Mouse (Mus musculus): Measurements from ENCODE around the gene Zfp592.
A peak's percentile ranks its signal among the peaks of the same experiment; 100 is the strongest.
"Not testable (repeated sequence)": the region's sequence is repeated elsewhere in the genome, so short reads cannot be mapped to it uniquely, and the experiment has no call there.

The Zfp592 gene

DNA sequence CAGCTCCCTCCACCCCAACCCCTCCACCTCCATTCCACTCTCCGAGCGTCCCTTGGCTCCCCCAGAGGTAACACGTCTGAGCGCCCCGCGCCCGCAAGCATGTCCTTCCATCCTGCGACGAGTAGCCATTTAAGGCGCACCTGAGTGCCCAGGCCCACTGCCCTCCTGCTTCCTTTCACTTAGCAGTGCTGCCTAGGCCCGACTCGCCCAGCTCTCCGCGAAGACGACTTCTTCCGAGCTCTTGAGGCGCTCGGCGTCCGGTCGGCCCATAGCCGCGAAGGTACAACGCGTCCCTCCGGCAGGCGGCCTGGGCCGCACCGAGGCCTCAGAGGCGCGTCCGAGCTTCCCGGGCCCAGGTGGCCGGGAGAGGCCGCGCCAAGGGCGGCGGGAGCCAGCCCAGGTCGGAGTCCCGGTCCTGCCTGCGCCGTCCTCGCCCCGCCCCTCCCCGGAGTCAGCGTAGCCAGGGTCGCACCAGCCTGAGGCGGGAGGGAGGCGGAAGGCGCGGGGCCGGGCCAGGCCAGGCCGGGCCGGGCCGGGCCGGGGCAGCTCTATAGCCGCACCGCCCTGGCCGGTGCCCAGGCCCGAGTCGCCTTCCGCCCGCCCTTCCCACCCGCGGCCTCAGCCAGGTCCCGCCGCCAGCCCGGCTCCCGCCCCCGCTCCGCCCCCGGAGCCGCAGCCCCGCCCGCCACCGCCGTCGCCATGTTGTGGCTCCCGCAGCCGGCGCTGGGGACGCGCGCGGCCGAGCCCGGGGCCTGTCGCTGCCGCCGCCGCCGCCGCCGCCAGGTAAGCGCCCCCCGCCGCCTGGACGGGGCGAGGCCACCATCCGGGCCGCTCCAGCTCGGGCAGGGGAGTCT lies at the start of gene Zfp592:
Zfp592 (plus strand) TSS at position 702 of the 854 bp plus-strand sequence.
- peak; percentile 91 to 95 for DNase-seq

DNA sequence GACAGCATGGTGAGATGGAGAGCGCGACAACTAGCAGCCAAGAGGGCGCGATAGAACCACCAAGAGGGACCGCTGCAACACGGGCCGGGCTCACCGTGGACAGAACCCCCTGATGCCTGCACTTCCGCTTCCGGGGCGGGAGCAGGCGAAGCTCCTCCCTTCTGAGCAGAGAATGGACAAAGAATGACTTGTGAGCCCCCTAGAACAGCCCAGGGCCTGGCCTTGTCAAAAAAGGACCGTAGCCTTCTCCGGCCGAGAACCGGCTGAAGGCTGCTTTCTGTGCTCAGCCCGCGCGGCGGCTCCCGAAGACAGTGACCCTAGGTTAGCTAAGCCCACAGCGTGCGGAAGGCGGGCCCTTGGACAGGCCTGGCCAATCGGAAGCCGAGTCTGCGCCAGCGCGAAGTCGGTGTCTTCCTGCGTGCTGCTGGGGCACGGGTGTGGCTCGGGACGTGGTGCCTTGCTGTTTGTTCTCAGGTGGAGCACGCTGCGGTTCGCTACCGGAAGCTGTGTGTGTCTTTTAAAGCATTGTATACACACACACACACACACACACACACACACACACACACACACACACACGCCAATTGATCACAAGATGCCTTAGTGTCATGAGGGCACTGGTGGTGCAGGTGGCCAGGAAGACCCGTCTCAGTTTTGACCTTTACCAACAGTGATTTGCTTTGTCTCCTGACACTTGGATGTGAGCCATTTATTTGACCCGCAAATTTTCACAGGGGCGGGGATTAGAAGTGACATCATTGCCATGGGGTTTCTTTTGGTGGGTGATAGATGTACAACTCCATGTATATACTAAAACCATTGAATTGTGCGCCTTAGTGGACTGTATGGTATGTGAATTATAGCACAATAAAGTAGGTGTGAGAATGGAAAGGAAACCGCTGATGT lies 45.8 kb upstream of the Zfp592 start, which contains the start of gene Sec11a:
Sec11a (minus strand) TSS at position 336 of the 906 bp plus-strand sequence.
- DNase-seq = peak; percentile 96 to 97

DNA sequence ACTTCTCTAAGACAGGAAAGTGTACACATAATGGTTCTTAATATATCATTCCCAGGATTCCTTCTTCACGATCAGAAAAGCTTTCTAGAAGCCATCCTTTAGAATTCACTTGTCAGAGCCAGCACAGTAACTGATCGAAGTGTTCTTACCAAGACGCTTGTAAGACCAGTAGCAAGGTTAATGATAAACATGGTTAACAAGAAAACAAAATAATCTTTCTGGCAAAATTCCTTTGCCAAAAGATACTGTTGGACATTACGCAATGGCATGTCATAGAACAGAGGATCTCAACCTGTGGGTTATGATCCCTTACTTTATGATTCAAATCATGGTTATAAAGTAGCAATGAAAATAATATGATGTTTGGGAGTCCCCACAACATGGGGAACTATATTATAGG lies 42.0 kb upstream of the Zfp592 start:
- DNase-seq = no peak

DNA sequence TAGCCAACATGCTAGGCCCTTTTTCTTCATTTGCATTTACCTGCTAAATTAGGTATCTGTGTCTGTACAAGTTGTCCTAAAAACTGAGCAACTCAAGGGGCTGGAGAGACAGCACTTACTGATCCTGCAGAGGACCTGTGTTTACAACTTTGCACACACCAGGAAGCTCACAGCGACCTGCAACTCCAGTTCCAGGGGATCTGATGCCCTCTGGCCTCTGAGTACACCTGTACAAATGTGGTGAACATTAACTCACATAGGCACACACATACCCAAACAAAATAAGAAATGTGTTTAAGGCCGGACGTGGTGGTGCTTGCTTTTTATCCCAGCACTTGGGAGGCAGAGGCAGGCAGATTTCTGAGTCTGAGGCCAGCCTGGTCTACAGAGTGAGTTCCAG lies 41.3 kb upstream of the Zfp592 start:
- DNase-seq = no peak

DNA sequence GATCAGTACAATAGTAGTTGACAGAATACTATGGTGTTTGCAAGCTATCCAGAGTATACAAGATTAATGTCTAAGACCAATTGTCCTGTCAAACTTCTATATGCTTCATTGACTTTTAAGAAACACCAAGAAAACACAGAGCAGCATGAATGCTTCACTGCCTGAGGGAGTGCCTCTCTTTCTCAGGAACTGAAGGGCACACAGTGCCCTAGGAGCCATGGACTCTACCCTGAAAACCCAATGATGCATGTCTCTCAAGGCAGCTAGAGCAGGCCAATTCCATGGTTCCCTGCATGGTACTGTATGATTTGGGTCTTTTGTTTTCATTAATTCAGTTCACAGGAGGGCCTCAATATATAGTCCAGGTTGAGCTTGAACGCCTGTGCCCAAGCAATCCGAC lies 39.2 kb upstream of the Zfp592 start:
- DNase-seq = no peak

DNA sequence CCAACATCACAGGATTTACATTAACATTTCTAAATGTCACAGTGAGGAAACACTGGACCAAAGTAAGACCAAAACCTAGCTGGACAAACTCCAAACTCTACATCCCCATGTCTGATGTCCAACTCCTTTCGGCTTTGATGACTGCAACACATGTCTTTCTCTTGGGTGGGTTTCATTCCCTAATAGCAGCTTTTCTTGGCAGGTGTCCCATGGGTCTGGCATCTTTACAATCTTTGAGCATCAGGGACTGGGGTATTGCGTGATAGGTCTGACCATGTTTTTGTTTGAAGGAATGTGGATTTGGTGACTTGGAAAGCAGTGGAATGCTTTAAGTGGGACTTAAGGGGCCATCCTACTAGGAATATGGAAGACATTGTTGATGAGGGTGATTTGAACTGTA lies 36.6 kb upstream of the Zfp592 start:
- DNase-seq = peak; percentile 53 to 56

DNA sequence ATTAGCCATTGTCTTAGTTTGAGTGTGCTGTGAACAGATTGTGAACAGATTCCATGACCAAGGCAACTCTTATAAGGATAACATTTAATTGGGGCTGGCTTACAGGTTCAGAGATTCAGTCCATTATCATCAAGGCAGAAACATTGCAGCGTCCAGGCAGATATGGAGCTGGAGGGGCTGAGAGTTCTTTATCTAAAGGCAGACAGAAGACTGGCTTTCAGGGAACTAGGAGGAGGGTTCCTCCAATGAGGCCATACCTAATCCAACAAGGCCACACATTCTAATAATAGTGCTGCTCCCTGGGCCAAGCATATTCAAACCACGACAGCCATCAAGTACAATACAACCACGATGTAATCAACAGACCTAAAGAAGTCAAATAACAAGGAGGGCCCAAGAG lies 34.5 kb upstream of the Zfp592 start:
- DNase-seq = no peak

DNA sequence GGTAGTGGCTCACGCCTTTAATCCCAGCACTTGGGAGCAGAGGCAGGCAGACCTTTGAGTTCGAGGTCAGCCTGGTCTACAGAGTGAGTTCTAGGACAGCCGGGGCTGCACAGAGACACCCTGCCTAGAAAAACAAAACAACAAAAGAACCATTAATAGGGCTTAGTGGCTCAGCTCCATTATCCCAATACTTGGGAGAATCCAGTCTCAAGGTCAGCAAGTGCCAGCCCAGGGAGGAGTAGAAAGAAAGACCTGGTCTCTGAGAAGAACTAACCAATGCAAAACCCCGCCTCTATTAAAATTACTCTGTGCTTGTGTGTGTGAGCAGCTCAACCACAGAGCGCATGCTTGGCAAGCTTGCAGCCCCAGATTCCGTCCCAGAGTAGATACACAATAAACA lies 30.7 kb upstream of the Zfp592 start:
- no peak for DNase-seq

DNA sequence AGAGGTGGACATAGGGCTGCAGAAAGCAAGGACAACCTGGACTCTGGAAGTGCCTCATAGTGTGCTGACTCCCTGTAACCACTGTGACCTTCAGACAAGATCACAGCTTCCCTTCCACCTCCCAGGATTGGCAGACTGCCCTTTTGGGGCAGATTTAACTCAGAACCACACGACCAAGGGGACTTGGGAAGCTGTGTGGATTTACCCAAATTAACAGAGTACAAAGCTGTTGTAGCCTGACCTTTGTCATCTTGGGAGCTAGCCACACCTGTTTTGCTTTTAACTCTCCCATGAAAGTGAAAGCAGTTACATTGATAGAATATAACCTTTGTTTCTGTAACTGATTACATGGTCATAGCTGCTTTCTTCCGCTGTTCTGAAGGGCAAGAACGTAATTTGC lies 22.6 kb upstream of the Zfp592 start:
- no peak for DNase-seq

DNA sequence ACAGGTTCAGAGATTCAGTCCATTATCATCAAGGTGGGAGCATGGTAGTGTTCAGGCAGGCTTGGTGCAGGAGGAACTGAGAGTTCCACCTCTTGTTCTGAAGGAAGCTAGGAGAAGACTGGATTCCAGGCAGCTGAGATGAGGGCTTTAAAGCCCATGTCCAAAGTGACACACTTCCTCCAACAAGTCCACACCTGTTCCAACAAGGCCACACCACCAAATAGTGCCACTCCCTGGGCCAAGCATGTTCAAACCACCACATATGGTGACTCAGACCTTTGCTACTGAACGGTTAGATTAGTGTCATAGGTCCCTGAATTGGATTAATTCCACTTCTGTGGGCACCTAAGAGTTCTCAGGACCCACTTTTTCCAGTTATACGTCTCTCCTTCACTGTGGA lies 22.1 kb upstream of the Zfp592 start:
- no peak for DNase-seq

DNA sequence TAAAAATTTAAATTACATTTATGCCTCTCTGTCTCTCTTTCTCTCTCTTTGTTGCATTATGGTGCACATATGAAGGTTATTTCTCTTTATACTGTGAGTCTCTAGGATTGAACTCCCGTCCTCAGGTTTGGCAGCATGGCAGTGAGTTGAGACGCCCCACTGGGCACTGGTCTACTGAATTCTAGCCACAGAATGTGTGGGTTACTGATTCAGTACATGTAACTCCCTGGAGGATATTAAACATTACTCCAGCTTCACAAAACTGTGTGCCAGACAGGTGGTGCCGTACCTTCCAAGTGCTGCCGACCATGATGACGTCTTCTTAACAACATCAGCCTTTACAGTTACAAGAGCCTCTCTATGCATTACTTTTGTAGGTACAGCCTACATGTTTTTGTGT lies 21.4 kb upstream of the Zfp592 start:
- DNase-seq = no peak

DNA sequence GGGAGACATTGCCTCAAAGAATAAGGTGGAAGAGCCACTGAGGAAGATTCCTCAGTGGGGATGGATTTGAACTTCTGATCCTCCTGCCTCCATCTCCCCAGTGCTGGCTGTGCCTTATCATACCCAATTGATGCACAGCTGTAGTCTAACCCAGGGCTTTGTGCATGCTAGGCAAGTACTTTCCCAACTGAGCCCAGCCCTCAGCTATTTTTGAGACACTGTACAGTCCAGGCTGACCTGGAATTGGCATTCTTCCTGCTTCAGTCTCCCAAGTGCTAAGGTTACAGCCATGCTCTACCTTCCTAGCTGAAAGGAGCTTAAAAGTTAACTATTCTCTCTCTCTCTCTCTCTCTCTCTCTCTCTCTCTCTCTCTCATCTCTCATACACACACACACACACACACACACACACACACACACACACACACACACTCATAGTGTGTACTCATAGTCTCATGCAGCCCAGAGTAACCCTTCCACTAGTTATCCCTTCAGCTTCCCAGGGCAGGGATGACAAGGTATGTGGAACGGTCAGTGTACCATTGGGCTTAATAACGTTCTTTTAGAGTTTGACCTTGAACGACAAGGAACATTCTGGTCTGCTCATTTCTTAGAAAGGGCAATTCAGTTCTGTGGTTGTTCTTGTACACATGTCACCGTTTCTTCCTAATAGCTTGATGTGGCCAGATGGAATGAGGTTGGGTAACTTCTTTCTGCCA lies 20.4 kb upstream of the Zfp592 start:
- not testable (repeated sequence) for DNase-seq

DNA sequence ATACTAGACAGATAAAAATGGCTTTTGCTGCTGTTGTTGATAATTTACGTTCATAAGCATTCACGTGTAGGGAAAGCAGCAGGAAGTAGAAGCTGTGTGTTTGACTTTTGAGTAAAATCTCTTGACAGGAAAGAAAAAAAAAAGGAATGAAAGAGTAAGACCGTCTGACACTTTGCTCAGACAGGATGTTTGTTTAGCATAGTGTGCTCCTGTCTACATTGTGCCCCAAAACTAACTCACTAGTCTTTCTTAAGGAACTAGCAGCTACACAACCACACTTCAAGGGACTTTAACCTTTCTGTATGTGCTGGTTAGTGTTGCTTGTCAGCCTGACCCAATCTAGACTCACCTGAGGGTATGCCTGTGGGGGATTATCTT lies 19.9 kb upstream of the Zfp592 start:
- DNase-seq = not testable (repeated sequence)

DNA sequence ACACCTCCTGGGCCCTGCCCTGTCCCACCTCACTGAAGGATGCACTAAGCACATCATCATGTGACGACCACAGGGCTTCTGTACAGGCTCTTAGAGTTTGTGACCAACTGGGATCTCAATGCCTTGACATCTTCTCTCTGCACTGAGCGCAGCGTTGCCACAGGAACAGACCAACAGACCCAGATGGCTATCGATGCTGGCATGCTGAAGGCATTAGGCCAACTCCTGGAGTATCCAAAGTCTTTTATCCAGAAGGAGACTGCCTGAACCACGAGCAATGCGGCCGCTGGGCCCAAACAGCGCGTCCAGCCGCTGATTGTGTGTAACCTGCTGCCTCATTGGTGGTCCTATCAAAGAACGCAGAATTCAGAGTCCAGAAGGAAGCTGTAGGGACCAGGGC lies 12.9 kb upstream of the Zfp592 start:
- DNase-seq = peak; percentile 70 to 72

DNA sequence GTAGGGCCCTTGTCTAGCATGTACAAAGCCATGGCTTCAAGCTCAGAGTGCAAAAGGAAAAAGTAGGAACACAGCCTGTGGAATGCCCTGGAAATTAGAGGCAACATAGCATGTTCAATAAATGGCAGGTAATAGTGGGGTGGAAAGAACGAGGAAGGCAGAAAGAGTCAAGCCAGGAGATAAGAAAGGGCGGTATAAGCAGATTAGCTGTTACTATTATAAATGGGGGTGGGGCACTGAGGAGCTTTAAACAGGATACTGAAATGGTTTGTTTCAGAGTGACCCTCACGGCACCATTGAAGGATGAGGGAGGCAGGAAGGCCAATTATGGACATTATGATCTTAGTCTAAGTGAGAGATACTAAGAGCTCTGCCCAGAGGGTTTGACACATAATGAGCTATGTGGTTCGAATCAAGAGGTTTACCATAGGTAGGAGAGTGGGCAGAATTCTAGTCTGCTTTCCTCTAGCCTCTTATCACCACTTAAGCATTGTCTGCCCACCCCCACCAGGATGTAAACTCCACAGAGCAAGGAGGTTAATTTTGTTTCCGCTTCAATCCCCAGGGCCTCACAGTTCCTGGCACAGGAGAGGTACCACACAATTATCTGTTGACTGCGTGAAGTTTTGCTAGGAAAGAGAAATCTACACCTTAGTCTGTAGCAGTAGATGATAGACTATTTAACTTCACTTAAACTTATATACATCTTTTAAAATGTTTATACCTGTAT lies 6.9 kb upstream of the Zfp592 start:
- no peak for DNase-seq

DNA sequence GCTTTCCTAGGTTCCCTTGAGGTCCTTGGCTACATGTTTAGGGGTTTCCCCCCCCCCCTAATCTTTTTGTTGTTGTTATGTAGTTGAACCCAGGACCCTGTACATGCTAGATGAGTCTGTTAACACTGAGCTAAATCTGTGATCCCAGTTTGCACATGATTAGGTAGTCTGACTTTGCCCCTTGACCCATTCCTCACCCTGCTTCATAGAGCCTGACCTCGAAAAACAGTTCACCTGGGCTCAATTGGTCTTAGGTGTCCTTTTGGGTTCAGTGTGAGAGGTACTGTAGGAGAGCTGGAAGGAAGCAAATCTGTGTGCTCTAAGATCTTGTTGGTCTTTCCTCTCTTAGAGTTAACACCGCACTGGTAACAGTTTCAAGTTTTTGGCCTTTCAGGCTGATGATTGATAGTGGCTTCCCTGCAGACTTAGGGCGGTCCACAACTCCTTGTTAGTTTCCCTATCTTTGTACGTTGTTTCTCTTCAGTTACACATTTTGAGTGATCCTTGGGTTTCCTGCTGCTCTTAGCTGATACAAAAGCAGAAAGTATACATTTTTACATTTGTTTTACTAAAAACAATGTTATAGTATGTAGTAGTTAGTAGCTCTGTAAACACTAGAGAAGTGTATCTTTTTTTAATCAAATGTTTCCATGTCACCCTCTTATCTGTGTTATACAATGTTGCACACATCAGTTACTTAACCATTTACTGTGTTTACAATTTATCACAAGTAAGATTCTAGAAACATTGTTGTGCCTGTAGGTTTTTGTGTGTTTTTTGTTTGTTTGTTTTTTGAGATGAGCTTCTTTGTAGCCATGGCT lies 5.5 kb upstream of the Zfp592 start:
- no peak for DNase-seq

DNA sequence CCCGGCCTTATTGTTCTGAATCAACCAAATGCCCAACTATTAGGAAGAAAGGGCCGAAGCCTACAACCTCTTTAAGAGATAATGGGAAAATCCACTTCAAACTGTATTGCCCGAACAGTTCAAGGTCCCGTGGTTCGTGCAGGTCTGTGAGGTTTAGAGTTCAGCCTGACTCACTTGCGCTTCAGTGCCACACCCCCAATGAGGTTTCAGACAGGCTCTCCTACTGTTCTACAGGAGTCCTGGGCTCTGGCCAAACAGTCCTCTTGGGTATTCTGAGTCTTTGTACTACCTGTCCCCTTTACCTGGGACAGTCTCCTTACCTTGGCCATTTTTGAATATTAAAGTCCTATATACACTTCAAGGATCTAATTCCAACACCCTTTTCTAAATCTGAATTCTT lies 3.2 kb upstream of the Zfp592 start:
- DNase-seq = peak; percentile 31 to 32

DNA sequence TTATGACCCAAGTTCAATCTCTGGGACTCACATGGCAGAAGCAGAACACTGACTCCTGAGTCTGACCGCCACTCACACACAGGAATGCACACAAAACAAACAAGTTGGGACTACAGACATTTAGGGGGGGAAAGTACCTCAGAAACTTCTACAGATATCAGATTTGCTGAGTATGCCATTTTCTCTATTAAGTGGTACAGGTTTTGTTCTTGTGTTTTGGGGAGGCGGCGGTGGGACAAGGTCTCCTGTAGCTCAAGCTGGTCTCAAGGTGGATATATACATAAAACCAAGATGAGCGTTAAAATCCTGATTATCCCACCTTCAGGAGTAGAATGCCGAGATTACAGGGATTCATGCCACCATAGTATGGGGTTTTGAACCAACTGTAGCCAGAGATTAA lies 1.9 kb upstream of the Zfp592 start:
- no peak for DNase-seq

DNA sequence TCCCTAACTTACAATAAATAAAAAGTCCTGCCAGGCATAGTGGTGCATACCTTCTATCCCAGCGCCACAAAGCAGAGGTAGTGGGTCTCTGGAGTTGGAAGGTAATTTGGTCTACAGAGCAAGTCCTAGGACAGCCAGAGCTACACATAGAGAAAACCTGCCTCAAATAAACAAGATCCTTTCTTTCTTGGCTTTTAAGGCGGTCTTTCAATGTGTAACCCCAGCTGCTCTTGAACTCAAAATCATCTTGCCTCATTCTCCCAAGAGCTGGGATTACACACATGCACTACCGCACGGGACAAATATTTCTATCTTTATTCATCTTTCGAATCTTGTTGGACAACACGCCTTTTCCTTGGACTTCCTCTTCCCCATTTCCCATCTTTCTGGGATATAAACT lies 1.4 kb upstream of the Zfp592 start:
- DNase-seq = no peak

DNA sequence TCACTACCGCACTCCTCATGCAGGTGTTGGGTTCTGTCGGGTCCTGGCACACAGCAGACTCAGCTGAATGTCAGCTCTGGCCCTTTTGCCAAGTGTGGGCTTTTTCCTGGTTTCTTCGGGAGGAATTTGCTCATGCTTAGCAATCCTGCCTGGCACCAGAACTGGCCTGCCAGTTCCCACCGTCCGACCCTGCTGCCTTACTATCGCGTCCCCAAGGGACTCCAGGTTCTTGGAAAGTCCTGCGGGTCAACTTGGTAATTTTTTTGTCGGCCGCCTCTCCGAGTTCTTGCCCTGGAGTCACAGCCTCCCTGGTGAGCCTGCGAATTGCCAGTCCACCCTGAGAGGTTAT lies 876 bp upstream of the Zfp592 start:
- peak in 1 of 2 experiments; percentile 56 for DNase-seq

DNA sequence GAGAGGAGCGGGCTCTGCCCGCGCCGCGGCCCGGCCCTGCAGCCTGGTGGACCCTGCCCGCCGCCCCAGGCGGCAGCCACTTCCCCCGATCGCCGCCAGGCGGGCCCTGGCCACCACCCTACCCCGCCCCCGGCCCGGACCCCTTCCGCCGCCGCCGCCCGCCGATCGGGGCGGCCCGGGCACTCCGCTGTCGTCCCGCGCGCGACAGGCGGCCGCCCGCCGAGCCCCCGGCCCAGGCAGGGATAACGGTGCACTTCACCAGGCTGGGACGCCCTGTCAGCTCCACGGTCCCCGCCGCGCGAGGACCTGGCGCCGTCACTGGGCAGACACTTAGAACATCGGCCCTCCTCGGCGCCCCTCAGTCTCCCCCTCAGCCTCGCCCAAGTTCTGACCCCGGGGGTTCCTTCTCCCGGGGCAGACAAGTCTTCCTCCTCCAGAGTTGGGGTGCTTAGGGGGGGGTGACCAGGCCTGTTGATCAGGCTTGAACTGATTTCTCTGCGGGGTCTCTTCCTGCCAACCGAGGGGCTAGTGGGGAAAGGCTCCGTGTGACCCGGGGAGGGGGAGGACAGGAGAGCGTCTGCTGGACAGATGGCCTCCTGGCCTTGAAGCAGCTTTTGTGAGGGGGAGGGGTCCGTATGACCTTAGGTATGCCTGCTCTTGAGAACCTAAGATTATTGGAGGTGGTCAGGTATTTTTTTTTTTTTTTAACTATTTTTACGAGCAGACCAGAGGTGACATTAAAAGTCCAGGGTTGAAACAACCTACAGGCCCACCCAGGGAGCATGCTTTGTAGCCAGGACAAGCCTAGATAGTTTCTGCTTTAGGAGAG lies 567 bp downstream of the Zfp592 start:
- DNase-seq = peak; percentile 76 to 81

All from cerebellum, postnatal 10 days (tissue).